In the genomic region with DNA sequence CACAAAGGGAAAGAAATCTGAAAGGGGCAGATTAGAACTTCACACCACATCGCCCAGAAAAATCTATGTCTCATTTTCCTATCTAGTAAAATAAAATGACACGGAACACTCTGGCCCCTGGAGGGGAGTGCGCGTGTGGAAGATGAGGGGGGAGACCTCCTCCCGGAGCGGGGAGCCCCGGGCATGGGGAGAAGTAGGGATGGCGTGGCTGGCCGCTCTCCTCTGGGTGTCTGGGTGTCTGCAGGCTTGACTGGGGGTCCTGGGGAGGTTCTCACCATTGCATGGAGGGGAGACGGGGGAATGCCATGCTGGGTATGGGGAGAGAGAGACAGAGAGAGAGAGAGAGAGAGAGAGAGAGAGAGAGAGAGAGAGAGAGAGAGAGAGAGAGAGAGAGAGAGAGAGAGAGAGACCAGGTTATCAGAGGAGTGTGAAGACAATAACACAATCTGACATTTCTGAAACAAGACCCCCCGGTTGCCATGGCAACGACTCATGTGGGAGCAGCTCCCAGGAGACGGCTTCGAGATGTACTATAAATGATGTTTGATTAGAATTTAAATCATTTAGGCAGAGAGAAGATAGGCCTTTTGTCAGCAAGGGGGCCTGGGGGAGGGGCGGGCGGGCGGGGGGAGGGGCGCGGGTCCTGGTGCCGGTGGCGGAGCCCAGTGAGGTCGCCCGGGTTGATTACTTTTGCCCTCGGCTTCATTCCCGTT, we compare ENCODE assay signal across 9 mouse cellular contexts.
DNase-seq lines count a peak whose midpoint lies in the region.
"Had no signal": no experiment of that assay in that cellular context is flagged by ENCODE, and none has a peak within 500 bp of the region (broad histone marks: within the 10 kb centered on the region; RNA-seq: fewer than 3 reads in every experiment).

No protein-coding gene starts in this region.

- peak overlapping the region; percentile 46 for H3K4me3 ChIP-seq in limb, embryonic 10.5 days
- H3K4me3 ChIP-seq: left cerebral cortex, adult 2 months had no signal

- DNase-seq in frontal cortex, postnatal 14 days (ENCODE audit: low spot score in 2 of 2) = peak; percentile 53 to 58
- no peak for DNase-seq in frontal cortex, postnatal 36 days (ENCODE audit: low spot score in 2 of 2)
- DNase-seq in right cerebral cortex, postnatal 4 days = peak; percentile 91
- no peak for DNase-seq in right cerebral cortex, adult 18-20 months
- DNase-seq in limb, embryonic 10.5 days (ENCODE audit: low spot score) = peak; percentile 67
- peak; percentile 91 for DNase-seq in retina, postnatal 1 day
- DNase-seq in gastrocnemius, postnatal 10 days = no peak
- no peak for DNase-seq in frontal cortex, postnatal 25 days (ENCODE audit: low spot score in 2 of 2)

- H3K27me3 ChIP-seq in limb, embryonic 10.5 days (ENCODE audit: low read depth, poor library complexity, severe bottlenecking) = peaks cover 50% of the 10 kb centered on the region

- WGBS in limb, embryonic 10.5 days = 7% methylated on average over 25 of the region's 25 CpGs

- no peaks in the 10 kb centered on the region for H3K9me3 ChIP-seq in limb, embryonic 10.5 days (replicated peaks)

- H3K36me3 ChIP-seq in limb, embryonic 10.5 days = no peaks in the 10 kb centered on the region

- H3K4me1 ChIP-seq in limb, embryonic 10.5 days = peaks cover 34% of the 10 kb centered on the region

- peak overlapping the region; percentile 71 for H3K27ac ChIP-seq in limb, embryonic 10.5 days
- H3K27ac ChIP-seq: left cerebral cortex, adult 2 months had no signal

Comparison
In these comparisons a context has a peak if more than half of its experiments do, and no peak if none do; other contexts are left out.
1. DNase-seq: peak in frontal cortex, postnatal 14 days (2 of 2), right cerebral cortex, postnatal 4 days (single experiment), limb, embryonic 10.5 days (single experiment) and retina, postnatal 1 day (single experiment); none in frontal cortex, postnatal 36 days (0 of 2), right cerebral cortex, adult 18-20 months (single experiment), gastrocnemius, postnatal 10 days (single experiment) and frontal cortex, postnatal 25 days (0 of 2).